Mouse (Mus musculus): Measurements from ENCODE around the gene 5530400C23Rik.
"Not testable (repeated sequence)": the region's sequence is repeated elsewhere in the genome, so short reads cannot be mapped to it uniquely, and the experiment has no call there.

5530400C23Rik gene

DNA sequence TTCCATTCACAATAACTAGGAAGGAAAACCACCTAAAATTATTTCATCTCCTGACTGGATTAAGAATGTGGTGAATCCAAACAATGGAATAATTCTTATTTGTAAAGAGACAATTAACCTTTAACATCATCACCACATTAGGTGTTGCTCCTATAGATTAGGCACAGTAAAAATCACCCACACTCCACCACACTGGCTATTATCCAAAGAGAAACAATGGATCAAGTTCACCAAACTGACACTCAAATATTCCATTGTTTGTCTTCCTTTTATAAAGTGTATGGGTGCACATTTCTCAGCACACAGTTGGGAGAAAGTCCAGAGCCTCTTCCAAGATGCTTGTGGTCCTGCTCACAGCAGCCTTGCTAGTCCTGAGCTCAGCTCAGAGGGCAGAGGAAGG lies at the start of gene 5530400C23Rik:
5530400C23Rik (plus strand) TSS at position 301 of the 400 bp plus-strand sequence.
- DNase-seq (ENCODE audit: low spot score in 2 of 2): not testable (repeated sequence)

DNA sequence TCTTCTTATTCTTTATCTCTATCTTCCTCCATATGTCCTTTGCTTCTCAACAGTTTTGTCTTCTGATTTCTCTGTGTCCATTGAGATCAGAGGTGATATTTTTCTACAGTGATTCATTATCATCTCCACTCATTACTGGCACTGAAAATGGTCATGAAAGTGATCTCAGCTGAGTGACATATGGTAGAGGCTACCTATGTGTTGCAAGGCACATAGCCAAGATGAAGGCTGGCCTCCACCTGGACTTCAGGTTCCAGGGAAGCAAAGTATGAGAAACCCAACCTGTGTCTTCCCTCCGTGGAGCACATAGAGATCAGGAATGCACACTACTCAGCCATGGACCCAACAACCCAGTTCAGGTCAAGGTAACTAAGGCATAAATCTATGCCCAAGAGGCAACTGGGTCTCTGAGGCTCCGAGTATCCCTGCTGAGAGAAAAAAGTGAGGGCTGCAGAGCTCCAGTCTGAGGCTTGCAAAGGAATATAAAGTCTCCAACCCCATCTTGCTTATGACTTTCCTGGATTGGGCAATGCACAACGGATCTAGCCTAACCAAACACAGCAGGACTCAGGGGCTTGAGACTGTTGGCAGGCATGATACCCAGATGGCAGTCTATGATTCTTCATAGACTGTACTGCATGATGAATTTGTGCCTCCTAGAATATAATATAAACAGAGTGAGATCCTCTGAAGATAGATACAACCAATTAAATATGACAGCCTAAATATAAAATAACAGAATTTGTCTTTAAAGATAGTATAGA lies 14.1 kb downstream of the 5530400C23Rik start:
- DNase-seq (ENCODE audit: low spot score in 2 of 2): no peak

- DNase-seq (ENCODE audit: low spot score in 2 of 2): not testable (repeated sequence)
Observed at GRCm38 (mm10) chr6:133313896-133314295, 21.9 kb downstream of the 5530400C23Rik start.

GRCm38 (mm10) chr6:133338535-133338934 lies 46.5 kb downstream of the 5530400C23Rik start:
- no peak for DNase-seq (ENCODE audit: low spot score in 2 of 2)

DNA sequence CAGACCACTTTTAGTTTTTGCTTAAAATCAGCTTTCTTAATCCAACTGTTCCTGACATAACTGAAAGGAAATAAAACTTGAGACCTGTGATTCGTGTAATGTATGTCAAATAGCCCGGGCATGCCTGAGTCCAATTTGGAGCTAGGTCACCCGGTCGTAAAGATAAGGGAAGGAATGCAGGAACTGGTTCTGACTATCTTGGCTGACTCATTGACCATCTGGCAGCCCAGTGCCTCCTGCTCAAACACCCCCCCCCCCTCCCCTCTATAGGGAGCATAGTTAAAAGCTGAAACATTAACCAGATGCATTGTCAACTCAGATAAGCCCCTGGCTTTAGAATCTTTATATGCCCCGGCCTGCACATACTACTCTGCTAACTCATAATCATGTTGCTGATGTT lies 49.7 kb downstream of the 5530400C23Rik start:
- not testable (repeated sequence) for DNase-seq (ENCODE audit: low spot score in 2 of 2)

All from frontal cortex, postnatal 10 days (tissue).